Mouse (Mus musculus): Measurements from ENCODE around the gene Hps3.

DNA sequence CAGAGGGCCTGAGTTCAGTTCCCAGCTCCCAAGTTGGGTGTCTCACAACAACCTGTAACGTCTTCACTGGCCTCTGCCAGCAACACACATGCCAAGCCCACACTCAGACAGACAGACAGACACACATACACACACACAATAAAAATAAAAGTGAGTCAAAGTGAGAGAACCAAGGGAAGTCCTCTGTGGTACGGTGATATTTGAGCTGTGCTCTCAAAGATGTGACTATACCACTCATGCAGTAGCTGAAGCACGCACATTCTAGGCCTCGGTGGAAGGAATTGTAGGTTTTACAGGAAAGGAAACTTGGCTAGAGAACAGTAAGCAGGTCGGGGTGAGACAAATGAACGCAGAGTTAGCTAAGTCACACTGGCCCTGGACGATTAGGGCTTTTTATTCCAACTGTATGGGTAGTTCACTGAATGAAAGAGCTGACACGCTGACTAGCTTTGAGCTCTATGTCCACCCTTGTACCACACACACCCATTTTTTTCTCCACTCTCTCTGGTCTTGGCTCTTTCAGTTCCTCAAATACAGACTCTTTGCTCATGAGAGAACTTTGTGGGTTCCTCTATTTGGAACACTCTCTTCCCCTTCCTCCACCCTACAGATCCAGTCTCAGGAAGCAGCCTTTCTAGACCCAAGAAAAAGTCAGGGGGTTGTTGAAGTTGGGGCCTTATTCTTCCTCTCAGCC is 8.0 kb downstream of the Hps3 start:
- TF ChIP-seq EP300 (IDR thresholded peaks at IDR 0.05; ENCODE audit: low read depth), result no peak
- TF ChIP-seq CTCF (IDR thresholded peaks at IDR 0.05; ENCODE audit: low read depth), result no peak

All from heart, postnatal 0 days (tissue).